Mouse (Mus musculus) embryo, embryonic 10.5 days (tissue): Measurements from ENCODE around the gene Gpsm3.

Experiments
- DNase-seq: peaks from one replicate; pipeline ENCODE4 v3.0.0-alpha.2; 2015; ENCODE audit warnings: low spot score

The Gpsm3 gene

DNA sequence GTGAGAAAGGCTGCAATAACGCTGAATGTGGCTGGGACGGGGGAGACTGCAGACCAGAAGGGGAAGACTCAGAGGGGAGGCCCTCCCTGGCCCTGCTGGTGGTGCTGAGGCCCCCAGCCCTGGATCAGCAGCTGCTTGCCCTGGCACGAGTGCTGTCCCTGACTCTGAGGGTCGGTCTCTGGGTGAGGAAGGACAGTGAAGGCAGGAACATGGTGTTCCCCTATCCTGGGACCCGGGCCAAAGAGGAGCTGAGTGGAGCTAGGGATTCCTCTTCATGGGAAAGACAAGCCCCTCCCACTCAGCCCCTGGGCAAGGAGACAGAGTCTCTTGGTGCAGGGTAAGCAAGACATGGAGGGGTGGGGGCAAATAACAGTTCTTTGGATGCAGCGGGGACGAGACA, 6.2 kb upstream of the Gpsm3 start:
- no peak for DNase-seq

DNA sequence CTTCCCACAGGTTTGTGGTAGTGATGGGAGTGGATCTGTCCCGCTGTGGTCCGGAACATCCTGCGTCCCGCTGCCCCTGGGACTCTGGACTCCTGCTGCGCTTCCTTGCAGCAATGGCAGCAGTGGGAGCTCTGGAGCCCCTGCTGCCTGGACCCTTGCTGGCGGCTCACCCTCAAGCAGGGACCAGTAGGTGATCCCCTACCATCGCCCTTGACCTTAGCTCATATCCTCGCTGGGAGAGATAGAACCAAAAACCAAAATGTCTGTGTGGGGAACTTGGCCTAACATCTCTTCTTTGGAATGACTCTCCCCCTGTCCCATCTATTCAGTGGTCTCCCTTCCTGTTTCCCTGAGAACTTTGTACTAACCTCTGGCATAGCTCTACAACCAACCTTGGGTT, 5.8 kb upstream of the Gpsm3 start:
- DNase-seq: no peak

DNA sequence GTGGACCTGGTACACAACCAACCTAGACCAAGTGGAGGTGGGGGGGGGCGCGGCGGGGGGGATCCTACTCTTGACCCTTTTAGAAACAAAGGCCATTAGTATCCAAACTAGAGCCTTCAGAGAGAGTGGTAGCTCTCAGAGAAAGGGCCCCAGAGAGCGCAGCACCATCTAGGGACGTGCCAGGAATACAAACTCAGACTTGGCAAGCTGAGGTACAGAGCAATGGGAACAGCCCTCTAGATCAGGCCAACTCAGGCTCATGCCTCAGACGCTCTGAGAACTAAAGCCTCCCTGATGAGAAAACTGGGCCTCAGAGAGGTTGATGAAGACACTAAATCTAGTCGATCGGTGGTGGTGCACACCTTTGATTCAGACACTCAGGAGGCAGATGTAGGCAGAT, 4.5 kb upstream of the Gpsm3 start:
- no peak for DNase-seq

DNA sequence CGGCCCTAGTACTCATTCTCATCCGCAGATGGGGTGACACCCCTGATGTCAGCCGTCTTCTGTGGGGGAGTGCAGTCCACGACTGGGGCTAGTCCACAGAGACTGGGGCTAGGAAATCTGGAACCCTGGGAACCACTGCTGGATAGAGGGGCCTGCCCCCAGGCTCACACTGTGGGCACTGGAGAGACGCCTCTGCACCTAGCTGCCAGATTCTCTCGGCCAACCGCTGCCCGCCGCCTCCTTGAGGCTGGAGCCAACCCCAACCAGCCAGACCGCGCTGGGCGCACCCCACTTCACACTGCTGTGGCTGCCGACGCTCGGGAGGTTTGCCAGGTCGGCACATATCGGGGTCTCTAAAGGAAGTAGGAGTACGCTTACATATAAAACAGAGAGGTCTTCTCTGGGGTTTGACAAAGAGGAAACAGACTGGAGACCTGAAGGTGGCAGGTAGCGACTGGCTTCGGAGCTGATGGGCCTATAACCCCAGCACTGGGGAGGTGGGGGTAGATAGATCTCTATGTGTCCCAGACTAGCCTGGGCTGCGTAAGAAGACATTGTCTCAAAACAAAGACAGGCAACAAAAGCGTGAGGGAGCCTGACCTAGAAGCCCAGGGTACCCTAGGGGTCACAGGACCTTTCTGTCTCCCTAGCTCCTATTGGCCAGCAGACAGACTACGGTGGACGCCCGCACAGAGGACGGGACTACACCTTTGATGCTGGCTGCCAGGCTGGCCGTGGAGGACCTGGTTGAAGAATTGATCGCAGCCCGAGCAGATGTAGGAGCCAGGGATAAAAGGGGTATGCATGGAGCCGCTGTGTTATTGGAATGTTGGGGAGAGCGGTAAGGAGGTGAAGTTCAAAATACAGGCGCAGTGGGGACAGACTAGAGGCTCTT, 3.5 kb upstream of the Gpsm3 start:
- peak; percentile 76 for DNase-seq

DNA sequence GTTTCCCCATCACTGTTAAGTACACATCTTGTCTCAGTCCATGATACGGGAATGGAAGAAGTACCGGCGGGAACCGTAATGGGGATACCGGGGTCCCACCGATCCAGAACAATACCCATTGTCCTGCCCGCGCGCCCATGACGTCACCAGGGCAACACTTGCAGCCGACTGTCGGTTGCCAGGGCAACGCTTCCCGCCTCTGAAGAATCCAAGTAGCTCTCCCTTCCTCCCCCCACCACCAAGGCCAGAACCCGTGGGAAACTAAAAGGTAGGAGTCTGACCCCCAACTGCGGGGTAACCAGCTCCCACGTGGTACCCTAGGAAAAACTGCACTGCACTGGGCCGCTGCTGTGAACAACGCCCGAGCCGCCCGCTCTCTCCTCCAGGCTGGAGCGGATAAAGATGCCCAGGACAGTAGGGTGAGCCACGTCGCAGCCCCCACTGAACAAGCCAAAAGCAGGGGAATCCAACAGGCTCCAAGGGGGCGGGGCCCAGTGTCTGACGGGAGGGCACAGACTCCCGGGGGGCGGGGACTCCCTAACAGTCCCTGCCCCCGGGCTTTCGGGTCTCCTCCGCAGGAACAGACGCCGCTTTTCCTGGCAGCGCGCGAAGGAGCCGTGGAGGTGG, 2.7 kb upstream of the Gpsm3 start:
- peak; percentile 96 for DNase-seq

DNA sequence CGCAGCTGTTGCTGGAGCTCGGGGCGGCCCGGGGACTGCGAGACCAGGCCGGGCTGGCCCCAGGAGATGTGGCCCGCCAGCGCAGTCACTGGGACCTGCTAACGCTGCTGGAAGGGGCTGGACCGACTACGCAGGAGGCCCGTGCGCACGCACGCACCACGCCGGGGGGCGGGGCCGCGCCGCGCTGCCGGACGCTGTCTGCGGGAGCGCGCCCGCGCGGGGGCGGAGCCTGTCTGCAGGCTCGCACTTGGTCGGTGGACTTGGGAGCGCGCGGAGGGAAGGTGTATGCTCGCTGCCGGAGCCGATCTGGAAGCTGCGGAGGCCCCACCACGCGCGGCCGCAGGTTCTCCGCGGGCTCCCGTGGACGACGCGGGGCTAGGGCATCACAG, 2.2 kb upstream of the Gpsm3 start:
- peak; percentile 94 for DNase-seq

DNA sequence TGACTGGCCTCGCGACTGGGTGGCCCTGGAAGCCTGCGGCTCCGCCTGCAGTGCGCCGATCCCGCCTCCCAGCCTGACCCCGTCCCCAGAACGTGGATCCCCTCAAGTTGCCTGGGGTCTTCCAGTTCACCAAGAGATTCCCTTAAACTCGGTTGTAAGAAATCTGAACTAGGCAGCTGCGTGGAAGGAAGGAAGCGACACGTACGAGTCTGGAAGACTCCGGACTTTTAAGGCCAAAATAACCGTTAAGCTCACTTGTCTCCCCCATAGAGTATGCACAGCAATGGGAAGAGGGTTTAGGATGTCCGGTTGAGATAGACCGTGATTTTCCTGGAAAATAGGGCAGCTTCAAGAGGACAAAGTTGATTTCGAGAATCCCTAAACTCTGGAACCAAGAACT, 1.8 kb upstream of the Gpsm3 start:
- DNase-seq: no peak

DNA sequence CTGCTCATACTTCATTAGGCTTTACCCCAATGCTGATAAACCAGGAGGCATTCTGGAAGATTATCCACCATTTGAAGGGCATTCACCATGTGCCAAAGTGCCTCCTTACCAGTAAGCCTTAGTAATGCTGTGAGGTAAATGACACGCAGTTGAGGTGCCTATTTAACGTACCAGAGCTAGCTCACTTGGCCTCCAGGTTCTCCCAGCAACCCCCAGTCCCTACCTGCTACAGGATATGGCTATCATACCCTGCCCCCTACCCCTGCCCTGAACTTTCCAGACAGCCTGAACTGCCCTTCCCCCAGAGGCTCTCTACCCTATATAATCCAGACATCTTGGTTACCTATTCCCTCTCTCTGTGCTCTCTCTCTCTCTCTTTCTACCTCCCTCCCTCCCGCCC, 839 bp upstream of the Gpsm3 start:
- DNase-seq: no peak

DNA sequence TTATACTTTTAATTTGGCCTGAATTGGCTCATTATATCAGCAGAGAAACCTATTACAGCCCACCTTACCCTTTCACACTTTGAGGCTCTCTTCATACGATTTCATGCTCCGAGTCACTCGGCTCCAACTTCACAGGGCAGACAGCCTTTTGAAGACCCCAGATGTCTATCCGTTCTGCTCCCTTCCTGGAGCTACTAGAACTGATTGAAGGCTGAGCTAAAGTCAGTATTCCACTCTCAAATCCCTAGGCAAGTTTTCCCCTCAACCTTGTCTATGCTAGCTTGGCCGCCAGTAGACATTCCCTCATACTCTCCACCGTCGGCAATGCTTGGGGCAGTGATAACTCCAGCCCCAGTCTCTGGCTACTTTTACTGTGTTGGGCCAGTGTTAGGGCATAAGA, 400 bp upstream of the Gpsm3 start:
- DNase-seq: no peak

DNA sequence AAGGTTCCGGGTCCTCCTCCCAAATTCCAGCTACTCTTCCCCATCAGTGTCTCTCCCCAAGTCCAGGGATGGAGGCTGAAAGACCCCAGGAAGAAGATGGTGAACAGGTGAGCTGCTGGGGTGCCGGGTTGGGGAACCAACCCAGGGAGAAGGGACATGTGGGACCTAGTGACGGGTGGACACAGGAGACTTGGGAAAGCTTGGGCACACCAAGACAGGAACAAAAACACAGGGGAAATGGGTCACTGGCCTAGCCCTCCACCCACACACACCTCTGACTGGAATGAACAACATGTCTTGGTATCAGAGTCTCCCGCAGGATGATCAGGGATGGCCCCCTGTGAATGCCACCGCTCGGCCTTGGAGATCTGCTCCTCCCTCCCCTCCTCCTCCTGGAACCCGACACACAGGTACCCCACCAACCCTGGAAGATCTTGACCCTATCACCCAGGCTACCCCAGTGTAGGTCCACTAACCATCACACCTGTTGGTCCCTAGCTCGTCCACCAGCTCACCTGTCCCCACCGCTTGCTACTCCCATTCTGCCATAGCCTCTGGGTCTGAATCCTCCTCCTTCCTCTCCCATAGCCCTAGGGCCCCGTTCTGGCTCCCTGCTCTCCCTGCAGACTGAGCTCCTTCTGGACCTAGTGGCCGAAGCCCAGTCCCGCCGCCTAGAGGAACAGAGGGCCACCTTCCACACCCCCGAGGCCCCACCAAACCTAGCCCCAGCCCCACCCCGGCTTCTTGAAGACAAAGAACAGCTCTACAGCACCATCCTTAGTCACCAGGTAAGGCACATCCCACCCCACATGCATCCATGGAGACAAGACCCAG, 765 bp downstream of the Gpsm3 start:
- DNase-seq: no peak

DNA sequence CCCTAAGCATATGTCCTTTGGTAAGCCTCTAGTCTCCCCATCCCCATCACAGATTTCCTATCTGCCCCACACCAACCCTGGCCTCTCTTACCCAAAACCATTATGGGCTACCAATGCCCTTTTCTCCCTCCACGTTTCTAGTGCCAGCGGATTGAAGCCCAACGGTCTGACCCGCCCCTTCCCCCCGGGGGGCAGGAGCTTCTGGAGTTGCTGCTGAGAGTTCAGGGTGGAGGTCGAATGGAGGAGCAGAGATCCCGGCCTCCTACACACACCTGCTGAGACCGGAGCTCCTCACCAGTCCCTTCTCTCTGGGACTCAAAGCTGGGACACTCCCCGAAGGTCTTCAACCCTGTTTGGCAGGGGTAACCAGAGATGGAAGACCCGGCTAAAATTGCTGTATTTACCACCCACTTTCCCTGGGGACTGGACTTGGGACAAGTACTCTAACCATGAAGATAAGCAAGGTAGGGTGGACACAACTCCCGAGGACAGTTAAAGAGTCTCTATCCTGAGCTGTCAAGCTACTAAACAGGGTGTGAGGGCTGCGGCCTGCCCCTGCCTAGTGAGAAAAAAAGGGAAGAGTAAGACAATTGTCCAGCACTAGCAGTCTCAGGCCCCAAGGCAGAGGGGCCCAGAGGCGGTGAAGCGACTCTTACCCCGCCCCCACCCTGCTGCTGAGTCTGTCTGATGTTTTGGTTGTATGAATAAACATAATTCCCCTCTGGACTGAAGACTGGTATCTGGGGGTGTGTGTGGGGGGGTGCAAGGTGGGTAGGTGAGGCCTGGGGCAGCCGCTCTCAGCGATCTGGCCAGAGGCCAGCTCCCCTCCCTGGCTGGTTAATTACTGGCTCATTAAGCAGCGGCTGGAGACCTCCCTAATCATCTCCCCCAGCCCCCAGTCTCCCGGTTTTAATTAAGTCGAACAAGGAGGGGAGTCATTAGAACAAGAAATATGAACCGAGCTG, 1.7 kb downstream of the Gpsm3 start, which contains the start of gene Pbx2:
Gene Pbx2 (plus strand): TSS at position 238 of the 965 bp plus-strand sequence.
- DNase-seq: peak; percentile 81

DNA sequence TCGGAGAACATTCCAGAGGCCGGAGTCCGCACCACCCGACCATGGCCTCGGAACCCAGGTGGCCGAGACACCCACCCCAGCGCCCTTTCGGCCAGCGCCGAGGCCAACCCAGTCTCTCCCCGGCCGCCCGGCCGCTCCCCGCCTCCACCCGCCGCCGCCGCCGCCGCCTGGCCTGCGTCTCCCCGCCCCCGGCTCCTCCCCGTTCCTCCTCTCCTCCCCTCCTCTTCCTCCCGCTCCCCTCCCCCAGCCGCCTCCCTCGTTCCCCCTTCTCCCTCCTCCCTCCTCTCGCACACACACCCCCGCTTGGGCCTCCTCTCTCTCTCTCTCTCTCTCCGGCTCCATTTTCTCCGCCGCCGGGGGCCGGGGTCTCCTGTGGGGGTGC, 2.4 kb downstream of the Gpsm3 start:
- DNase-seq: peak; percentile 94

DNA sequence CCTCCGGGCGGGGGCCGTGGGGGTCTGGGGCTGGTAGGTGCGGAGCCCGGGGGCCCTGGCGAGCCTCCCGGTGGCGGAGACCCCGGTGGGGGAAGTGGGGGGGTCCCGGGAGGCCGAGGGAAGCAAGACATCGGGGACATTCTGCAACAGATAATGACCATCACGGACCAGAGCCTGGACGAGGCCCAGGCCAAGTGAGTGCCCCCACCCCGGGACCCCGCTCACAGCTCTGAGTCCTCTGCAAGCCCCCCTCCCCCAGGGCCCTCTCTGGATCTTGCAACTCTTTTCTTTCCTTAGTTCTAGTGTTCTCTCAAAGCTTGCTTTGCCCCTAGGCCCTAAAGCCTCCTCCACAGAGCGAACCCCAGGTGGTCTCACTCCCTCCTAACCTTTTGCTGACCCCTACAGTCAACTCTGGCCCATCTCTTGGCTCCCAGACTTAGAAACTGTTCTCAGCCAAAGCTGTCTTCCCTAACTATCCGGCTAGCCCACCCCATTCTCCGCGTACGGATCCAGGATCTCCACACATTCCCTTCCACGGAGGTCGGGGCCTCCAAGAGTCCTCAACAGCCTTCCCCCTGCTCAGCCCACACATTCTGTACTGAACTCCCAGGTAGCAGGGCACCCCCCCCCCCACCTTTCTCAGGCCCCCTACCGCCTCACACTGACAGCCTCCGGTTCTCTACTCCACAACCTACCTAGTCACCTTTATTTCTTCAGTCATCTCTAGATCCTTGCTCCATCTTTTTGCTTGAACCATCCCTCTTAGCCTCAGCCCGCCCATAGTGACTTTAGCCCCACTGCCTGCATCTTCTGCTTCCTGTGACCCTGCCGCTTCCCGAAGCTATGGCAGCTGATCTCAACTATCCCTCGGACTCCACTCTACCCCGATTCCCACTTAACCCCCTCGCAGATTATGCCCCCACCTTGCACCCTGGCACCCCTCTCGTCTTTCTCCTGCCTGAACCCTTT, 3.3 kb downstream of the Gpsm3 start:
- peak; percentile 74 for DNase-seq

DNA sequence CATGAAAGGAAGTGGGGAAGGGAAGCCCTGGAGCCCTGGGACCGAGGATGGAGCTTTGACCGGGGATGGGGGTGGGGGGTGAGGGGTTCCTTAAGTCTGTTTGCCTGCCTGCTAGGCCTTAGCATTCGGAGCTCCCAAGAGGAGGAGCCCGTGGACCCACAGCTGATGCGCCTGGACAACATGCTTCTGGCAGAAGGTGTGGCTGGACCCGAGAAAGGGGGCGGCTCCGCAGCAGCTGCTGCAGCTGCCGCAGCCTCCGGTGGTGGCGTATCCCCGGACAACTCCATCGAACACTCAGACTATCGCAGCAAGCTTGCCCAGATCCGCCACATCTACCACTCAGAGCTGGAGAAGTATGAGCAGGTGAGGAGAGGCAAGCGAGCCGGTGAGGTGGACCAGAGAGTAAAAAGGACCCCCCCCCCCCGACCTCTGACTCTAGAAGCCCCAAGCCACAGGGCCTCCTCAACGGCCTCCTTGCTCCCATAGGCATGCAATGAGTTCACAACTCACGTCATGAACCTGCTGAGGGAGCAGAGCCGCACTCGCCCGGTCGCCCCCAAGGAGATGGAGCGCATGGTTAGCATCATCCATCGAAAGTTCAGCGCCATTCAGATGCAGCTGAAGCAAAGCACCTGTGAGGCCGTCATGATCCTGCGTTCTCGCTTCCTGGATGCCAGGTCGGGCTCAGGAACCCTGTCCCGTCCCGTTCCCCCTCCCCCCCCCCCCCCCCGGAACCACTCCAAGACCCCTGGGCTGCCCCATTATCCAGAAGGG, 4.3 kb downstream of the Gpsm3 start:
- DNase-seq: peak; percentile 43

DNA sequence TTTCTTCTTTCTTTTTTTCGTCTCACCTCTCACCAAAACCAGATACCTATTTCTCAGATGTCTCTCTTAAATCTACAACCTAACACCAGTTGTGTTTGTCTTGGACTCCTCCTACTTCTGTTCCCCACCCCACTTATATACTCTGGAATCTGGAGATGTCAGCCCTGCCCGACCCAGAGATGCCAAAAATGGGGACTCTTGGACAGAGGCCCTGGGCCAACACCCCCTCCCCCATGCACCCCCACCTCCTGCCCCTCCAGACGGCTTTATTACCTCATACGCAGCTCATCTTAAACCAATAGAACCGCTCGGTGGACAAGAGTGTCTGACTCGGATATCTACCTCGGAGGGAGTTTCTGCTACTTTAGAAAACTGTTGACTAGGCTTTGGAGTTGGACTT, 6.5 kb downstream of the Gpsm3 start:
- DNase-seq: no peak

DNA sequence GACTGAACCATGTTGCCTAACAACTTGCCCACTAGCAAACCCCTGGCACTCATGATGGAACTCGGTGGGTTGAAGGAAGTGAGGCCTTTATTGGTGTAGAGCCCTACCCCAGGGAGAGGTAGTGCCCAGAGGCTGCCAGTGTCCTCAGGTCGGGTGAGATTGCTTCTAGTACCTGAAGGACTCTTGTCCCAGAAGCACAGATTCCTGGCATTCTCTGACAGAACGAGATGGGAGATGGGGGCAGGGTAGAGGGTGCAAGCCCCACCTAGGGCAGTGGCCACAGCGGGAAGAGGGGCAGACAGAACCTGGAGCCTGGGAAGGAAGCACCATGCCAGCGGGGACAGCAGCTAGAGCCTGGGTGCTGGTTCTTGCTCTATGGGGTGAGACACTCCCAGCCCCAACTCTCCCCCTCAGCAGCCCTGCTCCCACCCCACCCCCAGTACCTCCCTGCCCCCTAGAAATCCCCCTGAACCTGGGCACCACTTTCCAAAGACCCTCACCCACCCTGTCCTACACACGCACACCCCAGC, 8.0 kb downstream of the Gpsm3 start, which contains the start of gene Ager:
Gene Ager (plus strand): TSS at position 297 of the 530 bp plus-strand sequence.
- DNase-seq: no peak

DNA sequence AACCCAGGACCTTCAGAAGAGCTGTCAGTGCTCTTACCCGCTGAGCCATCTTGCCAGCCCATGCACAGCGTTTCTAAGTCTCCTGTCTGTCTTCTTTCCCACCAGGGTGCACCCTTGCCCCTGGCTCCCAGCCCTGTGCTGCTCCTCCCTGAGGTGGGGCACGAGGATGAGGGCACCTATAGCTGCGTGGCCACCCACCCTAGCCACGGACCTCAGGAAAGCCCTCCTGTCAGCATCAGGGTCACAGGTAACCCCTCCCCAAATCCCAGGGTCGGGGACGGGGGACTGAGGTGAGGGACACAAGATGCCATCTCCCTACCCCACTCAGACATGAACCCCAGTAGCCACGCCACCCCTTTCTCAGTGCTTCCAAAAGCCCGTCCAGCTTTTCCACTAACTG, 10.3 kb downstream of the Gpsm3 start:
- DNase-seq: no peak

DNA sequence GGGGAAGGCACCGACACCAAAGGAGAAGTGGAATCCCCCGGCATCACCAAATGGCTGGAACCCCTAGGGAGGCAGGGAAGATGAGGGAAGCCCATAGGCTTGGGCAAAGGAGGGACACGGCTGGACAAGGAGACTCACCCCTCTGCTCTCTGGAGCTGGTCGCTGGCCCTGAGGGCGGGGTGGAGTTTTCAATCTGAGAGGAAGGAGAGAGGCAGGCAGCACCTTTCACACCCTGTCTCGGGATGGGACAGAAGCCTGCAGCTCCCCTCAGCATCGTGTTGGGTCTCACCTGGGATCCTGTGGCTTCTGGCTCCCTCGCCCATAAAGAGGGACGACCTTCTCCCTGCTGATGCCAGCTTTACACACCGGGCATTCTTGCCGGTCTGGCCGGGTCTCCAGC, 12.2 kb downstream of the Gpsm3 start:
- DNase-seq: no peak

DNA sequence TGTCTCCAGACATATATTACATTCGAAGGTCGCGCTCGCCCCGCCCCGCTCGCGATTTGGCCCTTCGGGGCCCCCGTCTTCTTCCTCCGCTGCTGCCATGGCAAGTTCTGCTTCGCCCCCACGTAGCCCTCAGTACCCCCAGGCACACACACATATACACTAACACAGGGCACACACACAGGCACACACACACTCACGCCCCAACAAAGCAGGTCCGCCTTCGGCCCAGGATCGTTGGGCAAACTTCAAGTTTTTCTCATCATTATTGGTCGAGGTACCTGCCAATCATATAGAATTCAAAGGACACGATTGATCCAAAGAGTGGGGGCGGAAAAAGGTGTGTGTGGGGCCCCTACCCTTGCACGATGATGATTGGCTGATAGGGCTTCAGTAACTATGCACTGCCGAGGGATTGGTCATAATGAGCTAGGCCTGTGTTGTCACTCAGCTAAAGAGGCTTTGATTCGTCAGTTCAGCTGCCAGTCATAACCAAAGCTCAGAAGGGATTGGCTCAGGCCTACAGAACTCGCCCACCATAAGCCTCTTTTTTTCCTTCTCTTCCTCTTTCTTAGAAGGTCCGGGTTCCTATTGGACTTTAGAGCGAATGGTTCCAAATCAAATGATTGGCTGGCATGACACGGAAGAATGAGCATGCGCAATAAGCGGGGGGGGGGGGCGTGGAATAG, 13.9 kb downstream of the Gpsm3 start, which contains the start of gene Rnf5:
Gene Rnf5 (minus strand): TSS at position 316 of the 686 bp plus-strand sequence.
- DNase-seq: peak; percentile 100
